Mouse (Mus musculus) lung, postnatal 4 days (tissue): ENCODE measurements around the gene Bcl2l2.

Source experiments
- DNase-seq, 2 experiments: peaks; one replicate each; pipeline ENCODE4 v3.0.0; 2021

The Bcl2l2 gene

GRCm38 (mm10) chr14:54937361-54938182 lies 54.4 kb downstream of the Bcl2l2 start:
- DNase-seq = no peak
